Mouse (Mus musculus): ENCODE measurements at regions not wholly inside any gene's neighbourhood (a gene's known extent, or its start where the extent isn't known, plus 50 kb on each side); places are given as distances from the start of the nearest gene placed in this dataset.

DNA sequence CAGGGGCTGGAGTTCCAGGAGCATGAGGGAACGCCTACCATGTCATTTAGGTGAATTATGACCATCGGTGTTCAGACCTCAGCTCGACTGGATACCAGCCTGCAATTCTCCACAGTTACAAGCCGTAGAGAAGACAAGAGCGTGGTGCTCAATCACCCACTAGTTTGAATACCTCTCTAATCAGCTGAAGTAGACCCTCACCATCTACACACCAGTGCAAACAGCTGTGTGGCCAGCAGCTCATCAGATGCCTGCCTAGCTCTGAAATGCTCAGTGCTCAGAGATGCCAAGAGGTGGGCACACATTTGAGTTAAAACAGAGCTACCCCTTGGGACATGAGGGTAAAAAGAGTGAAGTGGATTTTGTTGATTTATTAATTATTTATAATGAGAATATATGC is 660.2 kb downstream of the Magi1 start:
- WGBS: 72% methylated on average over 5 of the region's 5 CpGs
- H3K4me2 ChIP-seq (ENCODE audit: low read depth, low read length): no peak overlapping the region
- no peaks in the 10 kb centered on the region for H3K4me1 ChIP-seq (ENCODE audit: control insufficient read depth, insufficient read depth, low read length)
- H3K27ac ChIP-seq (replicated peaks; ENCODE audit: low read depth, low read length): no peak overlapping the region
- no peaks in the 10 kb centered on the region for H3K9me3 ChIP-seq (replicated peaks; ENCODE audit: control insufficient read depth, low read length)
- H3K9ac ChIP-seq (replicated peaks; ENCODE audit: low read length): no peak overlapping the region
- DNase-seq (ENCODE audit: low spot score) (no peak), ATAC-seq (replicated peaks; ENCODE audit: insufficient number of reproducible peaks, low FRiP score, low TSS enrichment, low read depth) (no peak)
- H3K27me3 ChIP-seq (ENCODE audit: control insufficient read depth, insufficient read depth, low read length): no peaks in the 10 kb centered on the region
- H3K4me3 ChIP-seq (ENCODE audit: low read depth, low read length): no peak overlapping the region
- H3K36me3 ChIP-seq (replicated peaks; ENCODE audit: control insufficient read depth, insufficient read depth, low read depth, low read length): no peaks in the 10 kb centered on the region

DNA sequence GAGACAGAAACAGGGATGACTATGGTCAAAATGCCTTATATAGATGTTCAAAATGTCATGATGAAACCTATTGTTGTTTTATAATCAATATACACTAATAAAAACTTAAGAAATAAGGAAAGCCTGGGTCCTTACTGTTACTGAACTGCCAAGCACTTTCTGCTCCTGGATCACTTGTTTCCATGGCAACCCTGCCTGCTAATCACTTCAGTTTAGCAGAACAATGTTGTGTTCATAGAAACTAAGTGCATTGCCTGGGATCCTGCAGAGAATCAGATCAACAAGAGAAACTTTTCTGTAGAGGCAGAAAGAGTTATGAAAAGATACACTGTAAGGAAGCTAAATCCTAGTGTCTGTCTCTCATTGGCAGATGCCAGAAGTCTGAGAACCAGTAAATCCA is 666.8 kb downstream of the Magi1 start:
- no peak overlapping the region for H3K27ac ChIP-seq (replicated peaks; ENCODE audit: low read depth, low read length)
- H3K4me1 ChIP-seq (ENCODE audit: control insufficient read depth, insufficient read depth, low read length): no peaks in the 10 kb centered on the region
- ATAC-seq (replicated peaks; ENCODE audit: insufficient number of reproducible peaks, low FRiP score, low TSS enrichment, low read depth) (no peak), DNase-seq (ENCODE audit: low spot score) (no peak)
- no peaks in the 10 kb centered on the region for H3K27me3 ChIP-seq (ENCODE audit: control insufficient read depth, insufficient read depth, low read length)
- no peak overlapping the region for H3K4me3 ChIP-seq (ENCODE audit: low read depth, low read length)
- H3K9ac ChIP-seq (replicated peaks; ENCODE audit: low read length): no peak overlapping the region
- no peaks in the 10 kb centered on the region for H3K9me3 ChIP-seq (replicated peaks; ENCODE audit: control insufficient read depth, low read length)
- no peaks in the 10 kb centered on the region for H3K36me3 ChIP-seq (replicated peaks; ENCODE audit: control insufficient read depth, insufficient read depth, low read depth, low read length)
- H3K4me2 ChIP-seq (ENCODE audit: low read depth, low read length): no peak overlapping the region

DNA sequence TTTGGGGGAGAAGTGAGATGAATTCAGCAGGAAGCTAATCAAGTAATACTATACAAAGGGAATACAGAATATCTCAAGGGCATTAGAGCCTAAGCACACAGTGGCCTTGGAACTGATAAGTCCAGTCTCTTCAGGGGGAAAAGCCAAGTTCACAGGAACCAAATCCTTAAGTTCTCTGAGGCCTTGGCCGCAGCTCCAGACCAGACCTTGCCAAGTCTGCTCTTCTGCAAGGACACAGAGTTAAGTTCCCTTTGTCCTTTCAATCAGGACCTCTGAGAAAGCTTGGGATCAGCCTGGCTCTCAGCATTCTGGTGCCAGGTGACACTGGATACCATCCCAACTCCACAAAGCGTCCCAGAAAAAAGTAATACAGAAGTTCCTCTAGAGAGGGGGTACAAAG is 657.1 kb upstream of the Adamts9 start:
- 89% methylated on average over 2 of the region's 2 CpGs for WGBS

DNA sequence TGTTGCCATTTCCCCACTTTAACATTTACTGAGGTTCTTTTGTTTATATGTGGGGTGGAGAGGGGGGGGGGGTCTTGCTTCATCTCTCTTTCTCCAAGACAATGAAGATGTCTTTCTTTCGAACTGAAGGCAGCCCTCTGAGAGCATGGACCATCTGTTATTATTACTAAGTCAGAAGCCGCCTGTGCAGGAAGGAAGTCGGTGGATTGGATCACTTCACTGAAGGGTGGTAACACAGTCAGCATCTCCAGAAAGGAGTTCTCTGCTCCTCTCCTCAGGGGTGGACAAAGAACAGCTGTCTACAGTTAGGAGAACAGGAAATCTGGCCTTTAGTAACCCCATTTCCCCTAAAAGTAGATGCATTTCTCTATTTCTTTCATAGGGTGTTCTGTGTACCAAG is 656.1 kb upstream of the Adamts9 start:
- DNase-seq (ENCODE audit: low spot score): no peak
- no peak overlapping the region for H3K4me3 ChIP-seq (ENCODE audit: low read depth, low read length)
- H3K4me2 ChIP-seq (ENCODE audit: low read depth, low read length): no peak overlapping the region
- H3K9me3 ChIP-seq (replicated peaks; ENCODE audit: control insufficient read depth, low read length): no peaks in the 10 kb centered on the region
- no peaks in the 10 kb centered on the region for H3K4me1 ChIP-seq (ENCODE audit: control insufficient read depth, insufficient read depth, low read length)
- no peak overlapping the region for H3K9ac ChIP-seq (replicated peaks; ENCODE audit: low read length)
- H3K27me3 ChIP-seq (ENCODE audit: control insufficient read depth, insufficient read depth, low read length): no peaks in the 10 kb centered on the region
- 48% methylated on average over 3 of the region's 3 CpGs for WGBS
- ATAC-seq (replicated peaks; ENCODE audit: insufficient number of reproducible peaks, low FRiP score, low TSS enrichment, low read depth): no peak
- H3K36me3 ChIP-seq (replicated peaks; ENCODE audit: control insufficient read depth, insufficient read depth, low read depth, low read length): no peaks in the 10 kb centered on the region
- no peak overlapping the region for H3K27ac ChIP-seq (replicated peaks; ENCODE audit: low read depth, low read length)

More for the DNA sequence above, 657.1 kb upstream of the Adamts9 start:
- no peak for ATAC-seq (replicated peaks; ENCODE audit: insufficient number of reproducible peaks, low FRiP score, low TSS enrichment, low read depth)
- Histone ChIP-seq H3K27me3 (ENCODE audit: control insufficient read depth, insufficient read depth, low read length) (no peaks in the 10 kb centered on the region), H3K9me3 (replicated peaks; ENCODE audit: control insufficient read depth, low read length) (no peaks in the 10 kb centered on the region), H3K27ac (replicated peaks; ENCODE audit: low read depth, low read length) (no peak overlapping the region), H3K4me3 (ENCODE audit: low read depth, low read length) (no peak overlapping the region), H3K4me1 (ENCODE audit: control insufficient read depth, insufficient read depth, low read length) (no peaks in the 10 kb centered on the region), H3K4me2 (ENCODE audit: low read depth, low read length) (no peak overlapping the region), H3K36me3 (replicated peaks; ENCODE audit: control insufficient read depth, insufficient read depth, low read depth, low read length) (no peaks in the 10 kb centered on the region), H3K9ac (replicated peaks; ENCODE audit: low read length) (no peak overlapping the region)
- no peak for DNase-seq (ENCODE audit: low spot score)

GRCm38 (mm10) chr6:93589935-93590334 is 646.6 kb upstream of the Adamts9 start:
- no peak for ATAC-seq (replicated peaks; ENCODE audit: insufficient number of reproducible peaks, low FRiP score, low TSS enrichment, low read depth)
- Histone ChIP-seq H3K9me3 (replicated peaks; ENCODE audit: control insufficient read depth, low read length) (no peaks in the 10 kb centered on the region), H3K4me3 (ENCODE audit: low read depth, low read length) (no peak overlapping the region), H3K9ac (replicated peaks; ENCODE audit: low read length) (no peak overlapping the region), H3K4me2 (ENCODE audit: low read depth, low read length) (no peak overlapping the region), H3K36me3 (replicated peaks; ENCODE audit: control insufficient read depth, insufficient read depth, low read depth, low read length) (no peaks in the 10 kb centered on the region), H3K27me3 (ENCODE audit: control insufficient read depth, insufficient read depth, low read length) (no peaks in the 10 kb centered on the region), H3K27ac (replicated peaks; ENCODE audit: low read depth, low read length) (no peak overlapping the region), H3K4me1 (ENCODE audit: control insufficient read depth, insufficient read depth, low read length) (no peaks in the 10 kb centered on the region)
- DNase-seq (ENCODE audit: low spot score): no peak
- 88% methylated on average over 2 of the region's 2 CpGs for WGBS

DNA sequence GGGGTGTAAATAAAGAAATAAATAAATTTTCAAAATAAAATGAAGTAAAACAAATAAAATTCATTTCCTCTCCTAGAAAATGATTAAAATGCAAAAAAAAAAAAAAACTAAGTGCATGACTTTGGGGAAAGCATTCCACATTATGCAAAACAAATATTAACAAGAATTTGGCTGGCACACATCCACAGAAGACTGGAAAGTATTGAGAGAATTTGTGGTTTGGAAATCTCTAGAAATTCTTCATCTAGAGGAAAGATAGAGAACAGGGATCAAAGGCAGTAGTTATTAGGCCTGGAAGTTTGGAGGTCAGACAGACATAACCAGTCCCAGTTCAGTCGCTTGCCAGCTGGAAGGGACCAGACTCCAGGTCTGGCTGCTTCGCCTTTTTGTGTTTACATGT is 643.6 kb upstream of the Adamts9 start:
- no peaks in the 10 kb centered on the region for H3K9me3 ChIP-seq (replicated peaks; ENCODE audit: control insufficient read depth, low read length)
- H3K4me2 ChIP-seq (ENCODE audit: low read depth, low read length): no peak overlapping the region
- DNase-seq (ENCODE audit: low spot score): no peak
- no peak overlapping the region for H3K27ac ChIP-seq (replicated peaks; ENCODE audit: low read depth, low read length)
- H3K9ac ChIP-seq (replicated peaks; ENCODE audit: low read length): no peak overlapping the region
- no peak for ATAC-seq (replicated peaks; ENCODE audit: insufficient number of reproducible peaks, low FRiP score, low TSS enrichment, low read depth)
- H3K4me3 ChIP-seq (ENCODE audit: low read depth, low read length): no peak overlapping the region
- no peaks in the 10 kb centered on the region for H3K27me3 ChIP-seq (ENCODE audit: control insufficient read depth, insufficient read depth, low read length)
- WGBS: 91% methylated on average over 2 of the region's 2 CpGs
- no peaks in the 10 kb centered on the region for H3K4me1 ChIP-seq (ENCODE audit: control insufficient read depth, insufficient read depth, low read length)
- H3K36me3 ChIP-seq (replicated peaks; ENCODE audit: control insufficient read depth, insufficient read depth, low read depth, low read length): no peaks in the 10 kb centered on the region

DNA sequence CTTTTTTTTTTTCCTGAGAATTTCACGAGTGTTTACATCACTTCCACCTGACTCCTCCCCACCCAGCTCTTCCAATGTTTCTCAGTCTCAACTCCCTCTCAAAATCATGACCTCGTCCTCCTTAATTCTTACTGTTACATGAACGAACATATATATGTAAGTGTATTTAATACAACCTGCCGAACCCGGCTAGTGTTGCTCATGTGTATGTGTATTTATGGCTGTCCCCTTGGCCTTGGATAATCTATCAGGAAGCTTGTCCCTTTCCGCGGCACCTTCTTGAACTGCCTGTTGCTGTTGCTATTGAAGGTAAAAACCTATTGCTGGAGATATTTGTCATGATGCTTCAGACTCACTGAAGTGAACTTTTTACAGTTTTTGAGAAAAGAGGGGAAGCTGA is 637.8 kb upstream of the Adamts9 start:
- no peaks in the 10 kb centered on the region for H3K36me3 ChIP-seq (replicated peaks; ENCODE audit: control insufficient read depth, insufficient read depth, low read depth, low read length)
- WGBS: 89% methylated on average over 7 of the region's 7 CpGs
- H3K4me1 ChIP-seq (ENCODE audit: control insufficient read depth, insufficient read depth, low read length): no peaks in the 10 kb centered on the region
- no peaks in the 10 kb centered on the region for H3K9me3 ChIP-seq (replicated peaks; ENCODE audit: control insufficient read depth, low read length)
- H3K27me3 ChIP-seq (ENCODE audit: control insufficient read depth, insufficient read depth, low read length): no peaks in the 10 kb centered on the region
- H3K27ac ChIP-seq (replicated peaks; ENCODE audit: low read depth, low read length): no peak overlapping the region
- H3K4me2 ChIP-seq (ENCODE audit: low read depth, low read length): no peak overlapping the region
- no peak overlapping the region for H3K4me3 ChIP-seq (ENCODE audit: low read depth, low read length)
- no peak for ATAC-seq (replicated peaks; ENCODE audit: insufficient number of reproducible peaks, low FRiP score, low TSS enrichment, low read depth)
- H3K9ac ChIP-seq (replicated peaks; ENCODE audit: low read length): no peak overlapping the region
- no peak for DNase-seq (ENCODE audit: low spot score)

DNA sequence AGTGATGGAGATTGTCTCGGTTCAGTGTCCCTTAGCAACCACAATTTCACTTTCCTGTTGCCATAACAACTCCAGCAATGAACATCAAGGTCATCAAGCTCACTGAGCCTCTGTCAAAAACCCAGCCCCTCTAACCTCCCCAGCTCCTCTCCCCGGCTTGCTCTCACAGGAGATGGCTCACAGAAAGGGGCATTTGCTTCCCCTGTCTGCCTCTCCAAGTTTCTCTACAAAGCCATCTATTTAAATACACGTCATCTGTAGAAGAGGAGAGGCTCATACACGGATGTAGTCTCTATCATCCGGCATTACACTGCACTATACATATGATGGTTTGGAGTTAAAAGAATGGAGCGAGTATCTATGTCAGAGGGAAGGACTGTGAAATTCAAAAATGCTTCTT is 637.4 kb upstream of the Adamts9 start:
- Histone ChIP-seq H3K9me3 (replicated peaks; ENCODE audit: control insufficient read depth, low read length) (no peaks in the 10 kb centered on the region), H3K27me3 (ENCODE audit: control insufficient read depth, insufficient read depth, low read length) (no peaks in the 10 kb centered on the region), H3K4me3 (ENCODE audit: low read depth, low read length) (no peak overlapping the region), H3K9ac (replicated peaks; ENCODE audit: low read length) (no peak overlapping the region), H3K4me1 (ENCODE audit: control insufficient read depth, insufficient read depth, low read length) (no peaks in the 10 kb centered on the region), H3K4me2 (ENCODE audit: low read depth, low read length) (no peak overlapping the region), H3K36me3 (replicated peaks; ENCODE audit: control insufficient read depth, insufficient read depth, low read depth, low read length) (no peaks in the 10 kb centered on the region), H3K27ac (replicated peaks; ENCODE audit: low read depth, low read length) (no peak overlapping the region)
- ATAC-seq (replicated peaks; ENCODE audit: insufficient number of reproducible peaks, low FRiP score, low TSS enrichment, low read depth) (no peak), DNase-seq (ENCODE audit: low spot score) (no peak)
- WGBS: 75% methylated on average over 6 of the region's 6 CpGs

DNA sequence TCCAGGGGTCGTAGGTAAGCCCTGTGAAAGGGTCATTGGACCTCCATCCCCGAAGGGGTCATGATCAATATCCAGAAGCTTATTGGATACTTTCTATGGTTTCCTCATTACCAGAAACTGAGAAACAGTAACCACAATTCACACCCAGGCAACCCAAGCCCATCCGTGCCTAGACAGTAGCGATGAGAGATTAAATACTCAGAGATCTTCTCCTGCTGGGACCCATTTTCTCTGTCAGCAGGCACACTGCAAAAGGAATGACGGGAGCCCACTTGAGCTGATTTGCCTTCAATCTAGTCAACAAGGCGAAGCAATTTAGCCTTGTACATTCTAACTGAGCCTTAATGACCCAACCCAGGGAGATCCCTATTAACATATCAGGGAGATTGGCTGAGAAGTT is 632.0 kb upstream of the Adamts9 start:
- WGBS: 70% methylated on average over 6 of the region's 6 CpGs
- Histone ChIP-seq H3K4me3 (ENCODE audit: low read depth, low read length) (no peak overlapping the region), H3K9ac (replicated peaks; ENCODE audit: low read length) (no peak overlapping the region), H3K27me3 (ENCODE audit: control insufficient read depth, insufficient read depth, low read length) (no peaks in the 10 kb centered on the region), H3K4me2 (ENCODE audit: low read depth, low read length) (no peak overlapping the region), H3K27ac (replicated peaks; ENCODE audit: low read depth, low read length) (no peak overlapping the region), H3K9me3 (replicated peaks; ENCODE audit: control insufficient read depth, low read length) (no peaks in the 10 kb centered on the region), H3K36me3 (replicated peaks; ENCODE audit: control insufficient read depth, insufficient read depth, low read depth, low read length) (no peaks in the 10 kb centered on the region), H3K4me1 (ENCODE audit: control insufficient read depth, insufficient read depth, low read length) (no peaks in the 10 kb centered on the region)
- DNase-seq (ENCODE audit: low spot score) (no peak), ATAC-seq (replicated peaks; ENCODE audit: insufficient number of reproducible peaks, low FRiP score, low TSS enrichment, low read depth) (no peak)
